Mouse (Mus musculus): ENCODE measurements around the gene Iqub. TPM values are rescaled to one million over a fixed set of nuclear protein-coding genes. Genes with fewer than 3 reads are reported as not detected.

The Iqub gene
- 0.11 TPM in 1 of 2 replicates, not detected in the other for polyA plus RNA-seq (2014; fragmentation: Nextera tagmentation; extraction: Ambion mirVana)

DNA sequence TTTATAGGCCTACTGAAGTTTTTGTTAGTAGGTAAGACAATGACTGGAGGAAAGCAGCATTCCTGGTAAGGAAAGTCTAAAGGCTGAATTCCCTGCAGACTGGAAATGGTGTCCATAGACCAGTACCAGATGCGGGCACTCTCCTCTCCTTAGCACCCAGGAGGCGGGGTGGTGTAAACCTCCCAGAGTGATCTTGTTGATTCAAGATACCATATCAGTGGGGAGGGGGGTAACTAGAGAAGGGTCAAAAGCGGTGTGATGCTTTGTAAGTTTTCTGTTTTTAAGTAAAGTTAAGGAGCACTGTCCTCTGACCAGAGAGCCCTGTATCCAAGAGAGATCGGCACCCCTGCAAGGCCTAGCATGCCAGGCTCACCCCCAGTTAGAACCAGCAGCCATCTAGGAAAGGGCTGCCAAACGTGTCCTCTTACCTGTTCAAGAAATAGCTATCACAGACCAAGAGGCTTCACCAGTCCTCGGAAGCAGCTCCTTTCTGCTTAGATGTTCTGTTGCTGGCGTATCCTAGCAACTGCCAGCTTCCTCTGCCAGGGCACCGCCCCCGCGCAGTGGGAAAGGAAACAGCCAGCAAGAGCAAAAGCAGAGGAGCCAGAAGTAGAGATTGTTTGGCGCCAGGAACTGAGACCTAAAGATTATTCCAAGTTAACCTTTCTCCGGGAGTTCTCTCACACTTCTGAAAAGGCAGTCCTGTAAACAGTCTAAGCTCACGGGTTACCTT, at the start of gene Iqub:
Gene Iqub, minus strand, starts transcription at position 516 of the 733 bp plus-strand sequence.
- H3K27me3 ChIP-seq (replicated peaks; ENCODE audit: control insufficient read depth, insufficient read depth, low read length), result no peaks in the 10 kb centered on the region
- no peak within 1 kb of the TSS for H3K9ac ChIP-seq (ENCODE audit: low read length)
- no peak within 1 kb of the TSS for H3K4me3 ChIP-seq (ENCODE audit: low read depth, low read length)
- no peaks in the 10 kb centered on the region for H3K4me1 ChIP-seq (replicated peaks; ENCODE audit: control insufficient read depth, insufficient read depth, low read length)
- 24% methylated on average over 13 of the region's 13 CpGs for WGBS
- H3K4me2 ChIP-seq (ENCODE audit: low read length), result peak within 1 kb of the TSS; percentile 3
- DNase-seq (ENCODE audit: low spot score), result peak; percentile 61
- H3K27ac ChIP-seq (ENCODE audit: low read depth), result no peak within 1 kb of the TSS
- H3K36me3 ChIP-seq (ENCODE audit: control insufficient read depth, insufficient read depth, low read length), result peaks cover 17% of the 10 kb centered on the region
- ATAC-seq (replicated peaks; ENCODE audit: low FRiP score, low TSS enrichment, low read depth), result peak; percentile 64
- H3K9me3 ChIP-seq (ENCODE audit: control insufficient read depth, low read length), result no peaks in the 10 kb centered on the region

DNA sequence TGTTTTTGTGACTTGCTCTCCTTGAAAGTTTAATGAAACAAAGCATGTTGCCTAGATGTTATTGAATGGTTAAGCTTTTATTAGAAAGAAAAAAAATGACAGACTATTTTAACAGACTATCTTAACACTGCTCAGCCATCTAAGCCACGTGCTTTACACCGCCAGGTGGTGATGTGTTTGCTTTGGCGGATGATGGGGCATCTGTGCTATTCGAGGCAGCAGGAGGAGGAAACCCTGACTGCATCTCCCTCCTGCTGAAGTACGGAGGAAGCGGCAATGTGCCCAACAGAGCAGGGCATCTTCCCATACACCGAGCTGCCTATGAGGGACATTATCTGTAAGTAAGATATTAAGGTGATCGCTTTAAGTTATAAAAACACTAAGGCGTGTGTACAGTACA, 49.2 kb upstream of the Iqub start:
- Histone ChIP-seq H3K4me1 (replicated peaks; ENCODE audit: control insufficient read depth, insufficient read depth, low read length) (no peaks in the 10 kb centered on the region), H3K27ac (ENCODE audit: low read depth) (no peak overlapping the region), H3K4me3 (ENCODE audit: low read depth, low read length) (no peak overlapping the region), H3K9me3 (ENCODE audit: control insufficient read depth, low read length) (no peaks in the 10 kb centered on the region), H3K9ac (ENCODE audit: low read length) (no peak overlapping the region), H3K36me3 (ENCODE audit: control insufficient read depth, insufficient read depth, low read length) (no peaks in the 10 kb centered on the region), H3K4me2 (ENCODE audit: low read length) (no peak overlapping the region), H3K27me3 (replicated peaks; ENCODE audit: control insufficient read depth, insufficient read depth, low read length) (no peaks in the 10 kb centered on the region)
- WGBS, result 71% methylated on average over 9 of the region's 9 CpGs
- no peak for ATAC-seq (replicated peaks; ENCODE audit: low FRiP score, low TSS enrichment, low read depth)
- DNase-seq (ENCODE audit: low spot score), result no peak

GRCm38 (mm10) chr6:24555488-24555887, 40.6 kb upstream of the Iqub start:
- DNase-seq (ENCODE audit: low spot score) (no peak), ATAC-seq (replicated peaks; ENCODE audit: low FRiP score, low TSS enrichment, low read depth) (no peak)
- Histone ChIP-seq H3K4me1 (replicated peaks; ENCODE audit: control insufficient read depth, insufficient read depth, low read length) (0 out of 2 replicates have a peak, but pooled peaks cover 4% of the 10 kb centered on the region), H3K4me2 (ENCODE audit: low read length) (no peak overlapping the region), H3K27me3 (replicated peaks; ENCODE audit: control insufficient read depth, insufficient read depth, low read length) (no peaks in the 10 kb centered on the region), H3K27ac (ENCODE audit: low read depth) (no peak overlapping the region), H3K36me3 (ENCODE audit: control insufficient read depth, insufficient read depth, low read length) (no peaks in the 10 kb centered on the region), H3K9ac (ENCODE audit: low read length) (no peak overlapping the region), H3K4me3 (ENCODE audit: low read depth, low read length) (no peak overlapping the region), H3K9me3 (ENCODE audit: control insufficient read depth, low read length) (no peaks in the 10 kb centered on the region)
- 79% methylated on average over 2 of the region's 2 CpGs for WGBS

DNA sequence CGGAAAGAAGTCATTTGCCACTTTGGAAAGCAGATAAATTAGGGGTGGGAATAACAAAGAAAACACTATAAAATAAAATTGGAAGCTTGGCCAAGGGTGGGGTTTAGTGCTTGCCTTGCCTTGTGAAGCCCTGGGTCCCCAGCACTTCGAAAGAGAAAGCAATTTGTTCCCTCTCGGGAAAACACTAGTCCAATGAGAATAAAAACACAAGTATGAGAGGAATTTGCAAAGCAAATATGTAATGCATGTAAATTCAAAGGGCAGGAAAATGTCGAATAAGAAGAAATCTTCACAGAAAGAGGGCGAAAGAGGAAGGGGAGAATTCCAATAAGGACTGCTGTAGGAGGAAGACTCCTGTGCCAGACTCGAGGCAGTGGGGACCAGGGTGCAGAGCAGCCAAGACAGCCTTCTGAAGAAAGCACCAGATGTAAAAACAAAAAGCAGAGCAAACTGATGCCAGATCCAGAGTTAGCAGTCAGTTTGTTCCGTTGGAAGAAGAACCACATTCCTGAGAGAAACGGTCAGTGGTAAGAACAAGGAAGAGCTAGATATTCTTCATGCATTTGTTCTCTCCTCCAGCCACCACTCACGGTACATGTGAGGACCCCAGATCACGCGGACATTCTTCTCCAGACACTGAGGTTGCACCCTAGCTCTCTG, 39.7 kb upstream of the Iqub start:
- H3K36me3 ChIP-seq (ENCODE audit: control insufficient read depth, insufficient read depth, low read length), result no peaks in the 10 kb centered on the region
- WGBS, result 53% methylated on average over 11 of the region's 11 CpGs
- H3K4me2 ChIP-seq (ENCODE audit: low read length), result no peak overlapping the region
- H3K9me3 ChIP-seq (ENCODE audit: control insufficient read depth, low read length), result no peaks in the 10 kb centered on the region
- H3K4me3 ChIP-seq (ENCODE audit: low read depth, low read length), result no peak overlapping the region
- DNase-seq (ENCODE audit: low spot score) (no peak), ATAC-seq (replicated peaks; ENCODE audit: low FRiP score, low TSS enrichment, low read depth) (no peak)
- H3K27ac ChIP-seq (ENCODE audit: low read depth), result no peak overlapping the region
- H3K9ac ChIP-seq (ENCODE audit: low read length), result no peak overlapping the region
- H3K27me3 ChIP-seq (replicated peaks; ENCODE audit: control insufficient read depth, insufficient read depth, low read length), result no peaks in the 10 kb centered on the region
- 0 out of 2 replicates have a peak, but pooled peaks cover 4% of the 10 kb centered on the region for H3K4me1 ChIP-seq (replicated peaks; ENCODE audit: control insufficient read depth, insufficient read depth, low read length)

GRCm38 (mm10) chr6:24552046-24552445, 37.2 kb upstream of the Iqub start:
- DNase-seq (ENCODE audit: low spot score), result no peak
- no peak overlapping the region for H3K4me3 ChIP-seq (ENCODE audit: low read depth, low read length)
- WGBS, result 41% methylated on average over 7 of the region's 7 CpGs
- no peaks in the 10 kb centered on the region for H3K9me3 ChIP-seq (ENCODE audit: control insufficient read depth, low read length)
- 0 out of 2 replicates have a peak, but pooled peaks cover 4% of the 10 kb centered on the region for H3K4me1 ChIP-seq (replicated peaks; ENCODE audit: control insufficient read depth, insufficient read depth, low read length)
- H3K36me3 ChIP-seq (ENCODE audit: control insufficient read depth, insufficient read depth, low read length), result no peaks in the 10 kb centered on the region
- no peak overlapping the region for H3K9ac ChIP-seq (ENCODE audit: low read length)
- no peak overlapping the region for H3K27ac ChIP-seq (ENCODE audit: low read depth)
- no peaks in the 10 kb centered on the region for H3K27me3 ChIP-seq (replicated peaks; ENCODE audit: control insufficient read depth, insufficient read depth, low read length)
- H3K4me2 ChIP-seq (ENCODE audit: low read length), result no peak overlapping the region
- ATAC-seq (replicated peaks; ENCODE audit: low FRiP score, low TSS enrichment, low read depth), result no peak

DNA sequence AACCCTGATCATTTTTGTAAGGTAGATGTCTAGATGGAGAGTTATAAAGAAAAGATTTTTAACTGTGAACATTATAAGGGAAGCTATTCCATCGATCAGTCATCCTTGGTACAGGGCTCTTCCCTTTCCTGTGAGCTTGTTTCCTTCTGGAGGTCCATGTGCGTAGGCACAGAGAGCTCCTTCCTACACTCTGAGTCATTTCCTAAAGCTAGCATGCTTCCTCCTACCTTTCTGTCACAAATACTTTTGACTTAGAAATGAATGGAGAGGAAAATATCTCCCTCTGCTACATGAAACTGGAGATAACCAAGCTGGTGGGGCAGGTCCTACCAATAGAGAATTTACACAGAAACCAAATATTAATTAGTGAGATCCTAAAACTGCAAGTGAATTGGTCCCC, 34.9 kb upstream of the Iqub start:
- ATAC-seq (replicated peaks; ENCODE audit: low FRiP score, low TSS enrichment, low read depth), result no peak

GRCm38 (mm10) chr6:24546716-24547420, 32.0 kb upstream of the Iqub start:
- no peak overlapping the region for H3K4me2 ChIP-seq (ENCODE audit: low read length)
- DNase-seq (ENCODE audit: low spot score) (no peak), ATAC-seq (replicated peaks; ENCODE audit: low FRiP score, low TSS enrichment, low read depth) (no peak)
- no peaks in the 10 kb centered on the region for H3K4me1 ChIP-seq (replicated peaks; ENCODE audit: control insufficient read depth, insufficient read depth, low read length)
- H3K27me3 ChIP-seq (replicated peaks; ENCODE audit: control insufficient read depth, insufficient read depth, low read length), result no peaks in the 10 kb centered on the region
- no peak overlapping the region for H3K27ac ChIP-seq (ENCODE audit: low read depth)
- no peaks in the 10 kb centered on the region for H3K36me3 ChIP-seq (ENCODE audit: control insufficient read depth, insufficient read depth, low read length)
- H3K4me3 ChIP-seq (ENCODE audit: low read depth, low read length), result no peak overlapping the region
- H3K9ac ChIP-seq (ENCODE audit: low read length), result no peak overlapping the region
- WGBS, result 44% methylated on average over 1 of the region's 1 CpGs
- no peaks in the 10 kb centered on the region for H3K9me3 ChIP-seq (ENCODE audit: control insufficient read depth, low read length)

More for the DNA sequence above, 34.9 kb upstream of the Iqub start:
- H3K4me3 ChIP-seq (ENCODE audit: low read depth, low read length), result no peak overlapping the region
- no peaks in the 10 kb centered on the region for H3K27me3 ChIP-seq (replicated peaks; ENCODE audit: control insufficient read depth, insufficient read depth, low read length)
- 80% methylated on average over 2 of the region's 2 CpGs for WGBS
- H3K36me3 ChIP-seq (ENCODE audit: control insufficient read depth, insufficient read depth, low read length), result no peaks in the 10 kb centered on the region
- H3K4me2 ChIP-seq (ENCODE audit: low read length), result no peak overlapping the region
- no peak for DNase-seq (ENCODE audit: low spot score)
- 0 out of 2 replicates have a peak, but pooled peaks cover 4% of the 10 kb centered on the region for H3K4me1 ChIP-seq (replicated peaks; ENCODE audit: control insufficient read depth, insufficient read depth, low read length)
- H3K9me3 ChIP-seq (ENCODE audit: control insufficient read depth, low read length), result no peaks in the 10 kb centered on the region
- no peak overlapping the region for H3K9ac ChIP-seq (ENCODE audit: low read length)
- no peak overlapping the region for H3K27ac ChIP-seq (ENCODE audit: low read depth)

GRCm38 (mm10) chr6:24543119-24543591, 28.3 kb upstream of the Iqub start:
- no peaks in the 10 kb centered on the region for H3K36me3 ChIP-seq (ENCODE audit: control insufficient read depth, insufficient read depth, low read length)
- no peaks in the 10 kb centered on the region for H3K9me3 ChIP-seq (ENCODE audit: control insufficient read depth, low read length)
- no peak for ATAC-seq (replicated peaks; ENCODE audit: low FRiP score, low TSS enrichment, low read depth)
- H3K4me2 ChIP-seq (ENCODE audit: low read length), result no peak overlapping the region
- DNase-seq (ENCODE audit: low spot score), result no peak
- no peak overlapping the region for H3K9ac ChIP-seq (ENCODE audit: low read length)
- H3K27me3 ChIP-seq (replicated peaks; ENCODE audit: control insufficient read depth, insufficient read depth, low read length), result no peaks in the 10 kb centered on the region
- H3K4me3 ChIP-seq (ENCODE audit: low read depth, low read length), result no peak overlapping the region
- 76% methylated on average over 6 of the region's 6 CpGs for WGBS
- H3K4me1 ChIP-seq (replicated peaks; ENCODE audit: control insufficient read depth, insufficient read depth, low read length), result no peaks in the 10 kb centered on the region
- H3K27ac ChIP-seq (ENCODE audit: low read depth), result no peak overlapping the region

Measured in intestine, embryonic 14.5 days (tissue).